In genomic region chr5:128600072-128601021, GRCm38 (mm10) we compare ENCODE assay signal across 8 mouse cellular contexts. TPM values are rescaled to one million over a fixed set of nuclear protein-coding genes. Genes with fewer than 3 reads are reported as not detected.
DNase-seq lines count a peak whose midpoint lies in the region; ATAC-seq and TF ChIP-seq lines count a peak whose summit lies in the region.

Gene Fzd10 (plus strand): TSS chr5:128600844.

- H3K4me1 ChIP-seq in brown adipose tissue, adult 24 weeks (ENCODE audit: control insufficient read depth, insufficient read depth, insufficient read length, low read length), result no peaks in the 10 kb centered on the region
- H3K4me1 ChIP-seq in limb, embryonic 11.5 days (ENCODE audit: control insufficient read depth, insufficient read depth, low read length), result peaks cover 45% of the 10 kb centered on the region
- peaks cover 54% of the 10 kb centered on the region for H3K4me1 ChIP-seq in midbrain, embryonic 15.5 days

- H3K27ac ChIP-seq in left cerebral cortex, adult 2 months, result peak within 1 kb of the TSS; percentile 64
- no peak within 1 kb of the TSS for H3K27ac ChIP-seq in brown adipose tissue, adult 24 weeks (replicated peaks; ENCODE audit: low read depth, low read length)
- H3K27ac ChIP-seq in limb, embryonic 11.5 days (replicated peaks; ENCODE audit: low read depth, low read length), result peak within 1 kb of the TSS; percentile 95
- peak within 1 kb of the TSS; percentile 79 for H3K27ac ChIP-seq in midbrain, embryonic 15.5 days

- ATAC-seq in granulocyte monocyte progenitor cell, adult 5-6 weeks (replicated peaks; ENCODE audit: poor library complexity, severe bottlenecking), result peak; percentile 21; the same call in 1 of the 2 replicates
- peak; percentile 76 for ATAC-seq in limb, embryonic 11.5 days (ENCODE audit: insufficient number of reproducible peaks, low FRiP score, low TSS enrichment, low read depth)
- peak; percentile 52; the same call in 1 of the 2 replicates for ATAC-seq in midbrain, embryonic 15.5 days (replicated peaks)

- 0 out of 2 replicates have a peak, but pooled peaks cover 4% of the 10 kb centered on the region for H3K27me3 ChIP-seq in limb, embryonic 11.5 days (ENCODE audit: control insufficient read depth, insufficient read depth, low read length)
- H3K27me3 ChIP-seq in midbrain, embryonic 15.5 days (replicated peaks), result peaks cover 3% of the 10 kb centered on the region

- H3K4me3 ChIP-seq in left cerebral cortex, adult 2 months, result peak within 1 kb of the TSS; percentile 55
- H3K4me3 ChIP-seq in brown adipose tissue, adult 24 weeks (ENCODE audit: insufficient read depth, low read depth, low read length), result peak within 1 kb of the TSS; percentile 35
- peak within 1 kb of the TSS; percentile 74 for H3K4me3 ChIP-seq in limb, embryonic 11.5 days (ENCODE audit: low read depth, low read length)
- H3K4me3 ChIP-seq in midbrain, embryonic 15.5 days, result peak within 1 kb of the TSS; percentile 61

- intact Hi-C loops in left cerebral cortex, adult 2 months (cut with DNase I), result no loop called here

- H3K4me2 ChIP-seq in limb, embryonic 11.5 days (ENCODE audit: low read depth, severe bottlenecking), result peak within 1 kb of the TSS; percentile 98
- peak within 1 kb of the TSS; percentile 93 for H3K4me2 ChIP-seq in midbrain, embryonic 15.5 days

- DNase-seq in left cerebral cortex, adult 2 months (ENCODE audit: extremely low spot score in 1 of 2, low spot score in 2 of 2), result peak; percentile 32 to 50
- DNase-seq in left cerebral cortex, adult 8-10 months (ENCODE audit: low spot score in 2 of 2), result no peak
- DNase-seq in limb, embryonic 11.5 days (ENCODE audit: low spot score), result peak; percentile 95
- peak; percentile 58 for DNase-seq in thymus, postnatal 0 days (ENCODE audit: low spot score)
- no peak for DNase-seq in MN1 (ENCODE audit: low spot score)

- no peak for TF ChIP-seq CTCF in left cerebral cortex, adult 2 months (IDR thresholded peaks at IDR 0.05)

- H3K36me3 ChIP-seq in limb, embryonic 11.5 days (ENCODE audit: control insufficient read depth, insufficient read depth, low read length), result no peaks in the 10 kb centered on the region
- no peaks in the 10 kb centered on the region for H3K36me3 ChIP-seq in midbrain, embryonic 15.5 days (replicated peaks)

- WGBS in limb, embryonic 11.5 days, result under 1% methylated on average over 67 of the region's 73 CpGs
- under 1% methylated on average over 64 of the region's 73 CpGs for WGBS in midbrain, embryonic 15.5 days

- H3K9ac ChIP-seq in limb, embryonic 11.5 days (ENCODE audit: low read length), result peak within 1 kb of the TSS; percentile 82
- peak within 1 kb of the TSS; percentile 52 for H3K9ac ChIP-seq in midbrain, embryonic 15.5 days

- H3K9me3 ChIP-seq in limb, embryonic 11.5 days (ENCODE audit: control insufficient read depth, low read length), result no peaks in the 10 kb centered on the region
- no peaks in the 10 kb centered on the region for H3K9me3 ChIP-seq in midbrain, embryonic 15.5 days

RNA-seq across cellular contexts. Expression of gene Fzd10, which starts in this region (rescaled TPM):
- total RNA-seq in left cerebral cortex, adult 2 months (2021), result 1 to 10 TPM; 1.9 to 3.0 TPM
- 1 to 10 TPM; 1.9 to 2.6 (median 1.9) TPM for total RNA-seq in left cerebral cortex, adult 8-10 months (2022)
- not detected in 2 replicates for polyA plus RNA-seq in brown adipose tissue, adult 24 weeks (2012; ENCODE audit: insufficient read depth, insufficient read length, missing spikeins)
- total RNA-seq in granulocyte monocyte progenitor cell, adult 5-6 weeks (2014; fragmentation: Nextera tagmentation), result not detected in 2 replicates
- not detected in 2 replicates for total RNA-seq in granulocyte monocyte progenitor cell, adult 5-6 weeks (2017)
- polyA plus RNA-seq in limb, embryonic 11.5 days (2014; fragmentation: Nextera tagmentation; extraction: Ambion mirVana), result 7.9 and 8.5 TPM in 2 replicates
- polyA plus RNA-seq in midbrain, embryonic 15.5 days (2015; fragmentation: Nextera tagmentation; extraction: Ambion mirVana), result 5.9 and 6.7 TPM in 2 replicates
- 3.1 TPM in 2 replicates for polyA plus RNA-seq in thymus, postnatal 0 days (2015; fragmentation: Nextera tagmentation; extraction: Ambion mirVana)

Comparison
In these comparisons a context has a peak if more than half of its experiments do, and no peak if none do; other contexts are left out.
1. DNase-seq: peak in left cerebral cortex, adult 2 months (2 of 2), limb, embryonic 11.5 days (single experiment) and thymus, postnatal 0 days (single experiment); none in left cerebral cortex, adult 8-10 months (0 of 2) and MN1 (single experiment).
2. Peak in ATAC-seq in granulocyte monocyte progenitor cell, adult 5-6 weeks; RNA of the gene not detected or under 1 TPM.
3. ATAC-seq: peak in every context shown above with its lines; median percentile 76 in limb, embryonic 11.5 days; 52 in midbrain, embryonic 15.5 days; 21 in granulocyte monocyte progenitor cell, adult 5-6 weeks.
4. Peak in every context shown above with its lines, with median percentiles within 50 percentile points of each other: H3K4me3 ChIP-seq.